Mouse (Mus musculus) left cerebral cortex, adult 8-10 months (tissue): ENCODE results near the gene Acrv1. TPM values are rescaled to one million over a fixed set of nuclear protein-coding genes. Genes with fewer than 3 reads are reported as not detected.
"Not testable (repeated sequence)": the region's sequence is repeated elsewhere in the genome, so short reads cannot be mapped to it uniquely, and the experiment has no call there.

Experiments used
- DNase-seq, 2 experiments: peaks; one replicate each; pipeline ENCODE4 v3.0.0; 2022; ENCODE audit warnings: low spot score in 2 of 2
- total RNA-seq, 4 experiments: library from RNA; stranded (reverse); gene quantifications; 2 replicates each; pipeline ENCODE4 v1.2.4; 2022

Gene Acrv1
- total RNA-seq = not detected

DNA sequence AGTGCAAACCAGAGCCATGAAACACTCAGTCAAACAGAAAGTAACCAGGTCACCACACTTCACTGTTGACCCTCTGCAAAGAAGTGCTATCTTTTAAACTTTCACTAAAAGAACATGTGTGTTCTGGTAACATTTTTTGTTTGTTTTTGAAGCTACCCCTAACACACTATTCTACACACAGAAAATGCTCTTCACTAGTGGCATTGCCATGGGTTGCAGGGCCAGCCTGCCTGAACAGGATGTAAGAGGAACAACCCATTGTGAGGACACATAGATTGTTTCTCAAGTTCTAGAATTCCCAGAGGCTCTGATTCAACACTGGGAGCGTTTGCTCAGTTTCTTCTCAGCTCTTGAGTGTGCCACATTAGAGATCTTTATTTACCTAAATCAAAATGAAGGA, at the start of gene Acrv1:
Acrv1 (plus strand) TSS at position 301 of the 400 bp plus-strand sequence.
- no peak for DNase-seq

DNA sequence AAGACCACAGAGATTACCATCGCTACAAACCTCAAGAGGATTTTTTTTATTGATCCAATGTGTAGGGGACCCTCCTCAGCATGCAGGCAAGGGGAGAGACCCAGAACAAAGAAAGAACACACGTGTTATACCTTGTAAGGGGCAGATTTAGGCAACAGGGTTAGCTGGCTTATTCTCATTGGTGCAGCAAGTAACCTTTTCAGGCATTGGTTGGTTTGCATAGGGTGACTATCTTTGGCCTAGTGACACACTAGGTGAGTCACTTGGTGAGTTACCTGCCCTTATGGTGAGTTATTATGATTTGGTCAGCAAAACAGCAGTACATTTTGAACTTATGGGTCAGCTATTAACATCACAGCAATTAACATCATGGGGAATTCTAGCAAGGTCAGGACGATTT, 49.7 kb upstream of the Acrv1 start, which contains the start of gene A630095E13Rik:
A630095E13Rik (minus strand) TSS at position 101 of the 400 bp plus-strand sequence.
- DNase-seq = not testable (repeated sequence)

DNA sequence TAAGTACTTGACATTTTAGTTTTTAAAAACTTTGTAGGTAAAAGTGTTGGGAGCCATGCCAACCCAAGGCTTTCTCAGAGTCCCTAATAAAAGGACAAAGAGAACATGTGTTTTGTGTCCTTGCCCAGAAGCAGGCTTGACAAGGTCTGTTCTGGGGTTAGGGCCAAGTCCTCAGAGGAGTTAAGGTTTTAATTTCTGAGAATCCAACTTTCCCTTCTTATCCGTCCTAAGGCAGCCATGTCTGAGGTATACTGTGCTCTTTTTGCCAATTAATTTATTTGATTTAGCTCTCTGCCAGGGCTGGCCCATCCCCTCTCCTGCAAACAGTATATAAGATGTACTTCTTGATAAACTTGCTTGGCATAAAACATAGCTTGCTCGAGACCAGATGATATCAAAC, 11.6 kb upstream of the Acrv1 start:
- DNase-seq = no peak

DNA sequence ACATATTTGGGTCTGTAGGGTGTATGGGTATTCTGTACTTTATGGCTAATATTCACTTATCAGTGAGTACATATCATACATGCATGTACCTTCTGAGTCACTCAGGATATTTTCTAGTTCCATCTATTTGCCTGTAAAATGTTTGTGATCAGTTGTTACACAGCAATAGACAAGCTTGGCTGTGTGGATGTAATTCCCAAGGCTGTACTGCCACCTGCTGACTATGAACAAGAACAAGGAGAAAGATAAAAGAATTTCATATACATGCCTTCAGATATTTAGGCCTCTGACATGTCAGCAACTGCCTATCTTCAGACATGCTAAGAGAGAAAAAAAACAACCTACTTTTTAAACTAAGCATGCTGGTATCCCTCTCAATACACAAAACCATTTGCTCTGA, 5.7 kb upstream of the Acrv1 start:
- DNase-seq = no peak

DNA sequence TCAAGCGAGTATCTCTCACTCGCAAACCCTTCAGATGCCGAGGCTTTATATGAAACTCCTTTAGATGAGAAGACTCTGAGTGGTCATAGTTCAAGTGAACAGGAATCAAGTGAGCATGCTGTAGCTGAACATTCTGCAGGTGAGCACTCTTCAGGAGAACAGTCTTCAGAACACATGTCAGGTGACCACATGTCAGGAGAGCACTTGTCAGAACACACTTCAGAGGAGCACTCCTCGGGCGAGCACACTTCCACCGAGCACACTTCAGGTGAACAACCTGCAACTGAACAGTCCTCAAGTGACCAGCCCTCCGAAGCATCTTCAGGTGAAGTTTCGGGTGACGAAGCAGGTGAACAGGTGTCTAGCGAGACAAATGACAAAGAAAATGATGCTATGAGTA, 1.3 kb downstream of the Acrv1 start:
- DNase-seq = no peak

DNA sequence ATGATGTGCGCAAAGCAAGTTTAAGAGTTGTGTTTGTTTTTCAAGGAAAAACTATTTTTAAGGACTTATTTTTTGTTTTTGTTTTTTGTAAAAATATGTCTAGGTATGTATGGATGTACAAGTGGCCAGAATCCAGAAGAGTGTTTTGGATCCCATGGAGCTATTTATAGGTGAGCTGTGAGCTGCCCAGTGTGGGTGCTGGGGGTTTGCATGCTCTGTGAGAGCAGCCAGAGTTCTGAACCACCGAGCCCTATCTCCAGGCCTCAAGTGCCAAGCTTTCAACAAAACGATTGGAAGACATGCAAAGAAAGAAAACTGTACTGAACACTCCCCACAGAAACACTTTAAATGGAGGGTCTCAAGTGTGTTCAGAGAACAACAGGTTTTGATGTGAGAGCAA, 12.9 kb downstream of the Acrv1 start:
- DNase-seq = no peak

DNA sequence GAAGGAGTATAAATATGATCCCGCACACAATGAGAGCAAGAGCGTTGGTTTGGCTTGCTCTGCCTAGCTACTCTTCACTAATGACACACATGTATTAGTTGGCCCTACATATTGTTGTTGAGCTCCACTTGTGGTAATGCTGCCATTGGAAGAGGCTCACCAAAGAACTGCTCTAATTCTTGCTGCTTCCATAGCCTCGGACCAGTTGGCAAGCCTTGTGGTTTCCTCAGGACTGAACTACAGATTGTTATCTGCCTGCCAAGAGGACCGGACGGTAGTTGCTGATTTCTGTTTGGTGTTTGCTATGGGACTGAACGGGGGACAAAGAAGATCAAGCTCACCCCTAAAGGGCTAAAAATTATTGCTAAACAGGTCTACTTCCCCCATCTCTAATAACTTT, 14.3 kb downstream of the Acrv1 start:
- DNase-seq = no peak

DNA sequence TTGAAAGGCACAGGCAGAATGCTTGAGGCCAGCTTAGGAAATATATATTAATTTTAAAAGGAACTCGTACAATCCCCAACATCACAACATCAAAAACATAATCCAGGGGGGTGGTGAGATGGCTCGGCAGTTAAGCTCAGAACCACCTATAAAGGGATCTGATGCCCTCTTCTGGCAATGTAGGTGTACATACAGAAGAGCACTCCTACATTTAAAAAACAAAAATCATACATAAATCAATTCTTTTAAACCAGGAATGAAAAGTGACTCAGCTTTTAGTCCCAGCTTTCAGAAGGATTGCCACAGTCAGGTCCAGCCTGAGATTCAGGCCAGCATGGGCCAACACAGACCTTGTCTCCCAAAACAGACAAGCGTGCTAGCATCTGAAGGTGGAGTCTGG, 23.6 kb downstream of the Acrv1 start:
- DNase-seq = no peak

DNA sequence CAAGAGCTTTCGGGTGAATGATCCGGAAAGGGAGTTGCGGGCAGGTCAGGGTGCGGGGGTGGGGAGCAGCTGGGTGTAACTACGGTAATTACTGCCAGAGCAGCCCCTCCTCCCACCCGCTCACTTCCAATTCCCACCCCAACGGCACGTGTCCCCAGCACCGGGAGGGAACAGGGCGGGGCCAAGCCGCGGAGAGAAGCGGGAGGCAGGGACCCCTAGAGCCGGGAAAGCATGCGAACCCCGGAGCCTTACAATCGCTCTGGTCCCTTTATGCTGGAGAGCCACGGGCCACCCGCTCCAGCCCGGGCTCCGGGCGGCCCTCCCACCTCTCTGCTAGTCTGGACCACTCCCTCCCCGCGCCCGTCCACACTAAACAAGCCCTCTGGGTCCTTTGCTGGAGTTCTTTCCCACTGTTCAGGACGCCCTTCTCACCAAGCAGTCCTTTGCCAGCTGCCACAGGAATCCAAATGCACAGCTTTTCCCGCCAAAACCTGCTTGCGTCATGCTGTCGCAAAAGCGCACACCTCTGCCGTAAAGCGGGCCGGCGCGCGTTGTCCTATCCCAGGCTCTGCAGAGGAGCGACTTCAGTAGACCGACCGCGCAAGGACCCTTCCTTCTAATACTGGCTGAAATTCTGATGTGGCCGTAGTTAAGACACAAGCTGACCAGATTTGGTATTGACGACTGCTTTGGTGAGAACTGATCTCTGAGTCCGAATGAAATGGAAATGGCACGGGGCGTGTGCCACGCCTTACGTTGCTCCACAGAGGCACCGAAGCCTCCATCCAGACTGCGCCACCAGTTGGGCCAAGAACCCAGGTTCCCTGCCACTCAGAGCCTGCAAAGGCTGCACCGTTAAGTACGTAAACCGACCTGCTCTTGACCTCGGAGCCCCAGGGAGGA, 33.4 kb downstream of the Acrv1 start:
- DNase-seq = peak; percentile 83 to 94

DNA sequence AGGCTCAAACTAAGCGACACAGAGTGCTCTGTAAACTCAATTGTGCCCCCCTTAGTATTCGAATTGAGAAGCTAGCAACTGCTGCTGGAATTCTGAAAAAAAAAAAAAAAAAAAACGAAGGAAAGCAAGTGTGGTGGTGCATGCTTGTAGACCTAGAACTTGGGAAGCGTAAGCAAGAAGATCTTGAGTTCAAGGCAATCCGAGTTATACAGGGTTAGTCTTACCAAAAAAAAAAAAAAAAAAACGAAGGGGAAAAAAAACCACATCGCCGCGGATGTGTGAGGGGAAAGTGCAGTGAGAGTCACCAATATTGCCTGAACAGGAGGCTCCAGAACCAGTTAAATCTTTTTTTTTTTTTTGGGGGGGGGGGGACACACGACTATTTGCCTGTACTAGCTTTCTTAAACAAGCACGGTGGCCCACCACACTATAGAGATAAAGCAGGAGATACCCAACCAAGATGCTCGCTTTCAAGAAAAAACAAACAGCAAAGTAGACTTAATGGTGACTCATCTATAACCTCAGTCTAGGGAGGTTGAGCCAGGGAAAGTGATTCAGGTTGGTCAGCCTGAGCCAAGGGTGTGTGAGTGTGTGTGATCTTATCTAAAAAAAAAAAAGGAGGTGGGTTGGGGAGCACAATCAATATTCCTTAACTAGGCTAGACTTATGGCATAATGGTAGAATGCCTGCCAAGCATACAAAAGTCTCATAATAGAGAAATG, 34.2 kb downstream of the Acrv1 start, which contains the start of gene Chek1:
Chek1 (minus strand) TSS at position 32 of the 722 bp plus-strand sequence.
- no peak for DNase-seq

Other genes with a start within 250 kb of the Acrv1 start
- not detected for gene Gm9513, start 217.6 kb upstream of the Acrv1 start, total RNA-seq
- gene Gm5615, start 151.3 kb upstream of the Acrv1 start, total RNA-seq = not detected
- gene Gm17689, start 110.6 kb upstream of the Acrv1 start, total RNA-seq = not detected
- not detected for gene A630095E13Rik, start 49.8 kb upstream of the Acrv1 start, total RNA-seq
- gene Chek1, start 33.8 kb downstream of the Acrv1 start, total RNA-seq = 1 to 10 TPM; 1.9 to 4.4 (median 3.2) TPM
- gene Stt3a, start 74.5 kb downstream of the Acrv1 start, total RNA-seq = 10 to 100 TPM; 69.1 to 89.1 (median 74.0) TPM
- 100 to 1,000 TPM in 3 of 4 experiments, 10 to 100 TPM in 1; 92.1 to 109 (median 103) TPM for gene Ei24, start 104.2 kb downstream of the Acrv1 start, total RNA-seq
- 100 to 1,000 TPM; 256 to 280 (median 266) TPM for gene Fez1, start 128.6 kb downstream of the Acrv1 start, total RNA-seq